ENCODE assay signal across 10 mouse cellular contexts in the genomic region with DNA sequence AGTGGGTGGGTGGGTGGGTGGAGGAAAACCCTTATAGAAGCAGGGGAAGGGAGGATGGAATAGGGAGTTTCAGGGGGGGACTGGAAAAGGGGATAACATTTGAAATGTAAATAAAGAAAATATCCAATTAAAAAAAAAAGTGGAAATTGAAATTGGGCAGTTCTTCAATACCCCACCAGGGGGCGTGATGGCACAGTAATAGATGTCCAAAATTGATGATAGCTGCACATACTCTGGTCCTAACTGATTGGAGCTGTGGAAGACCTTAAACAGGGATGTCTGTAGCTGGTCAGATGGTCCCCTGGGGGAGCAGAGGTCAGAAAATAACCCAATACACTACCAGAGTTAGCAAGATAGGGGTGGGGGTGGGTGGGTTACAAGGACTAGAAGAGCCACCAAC. TPM values are rescaled to one million over a fixed set of nuclear protein-coding genes. Genes with fewer than 3 reads are reported as not detected.
A peak's percentile ranks its signal among the peaks of the same experiment; 100 is the strongest.
DNase-seq lines count a peak whose midpoint lies in the region; ATAC-seq and TF ChIP-seq lines count a peak whose summit lies in the region.
"Had no signal": no experiment of that assay in that cellular context is flagged by ENCODE, and none has a peak within 500 bp of the region (broad histone marks: within the 10 kb centered on the region; RNA-seq: fewer than 3 reads in every experiment).

No protein-coding gene starts in this region.

- no peak overlapping the region for H3K4me3 ChIP-seq in hindbrain, embryonic 14.5 days (replicated peaks; ENCODE audit: low read length)
- H3K4me3 ChIP-seq in hindbrain, embryonic 12.5 days = no peak overlapping the region
- H3K4me3 ChIP-seq in stomach, postnatal 0 days (ENCODE audit: low read depth, low read length) = no peak overlapping the region
- H3K4me3 ChIP-seq: heart, embryonic 13.5 days; limb, embryonic 13.5 days had no signal

- DNase-seq in hindbrain, embryonic 14.5 days (ENCODE audit: low spot score) = peak; percentile 70
- DNase-seq in thymus, postnatal 4 days = peak; percentile 42
- DNase-seq in thymus, postnatal 14 days = no peak
- DNase-seq in embryo, embryonic 10.5 days (ENCODE audit: low spot score) = peak; percentile 58
- no peak for DNase-seq in stomach, postnatal 0 days (ENCODE audit: low spot score)
- no peak for DNase-seq in right cerebral cortex, adult 18-20 months
- no peak for DNase-seq in ovary, adult 18-20 months (ENCODE audit: low spot score)

- ATAC-seq in hindbrain, embryonic 14.5 days (ENCODE audit: low FRiP score) = no peak
- no peak for ATAC-seq in hindbrain, embryonic 12.5 days (ENCODE audit: low FRiP score)
- ATAC-seq in stomach, postnatal 0 days (ENCODE audit: low FRiP score, low TSS enrichment) = no peak

- peak; percentile 75 for TF ChIP-seq CTCF in stomach, postnatal 0 days (IDR thresholded peaks at IDR 0.05; ENCODE audit: low read depth)

- 0% methylated on average over 1 of the region's 1 CpGs for WGBS in hindbrain, embryonic 14.5 days
- WGBS in hindbrain, embryonic 12.5 days = 0% methylated on average over 1 of the region's 1 CpGs
- WGBS in stomach, postnatal 0 days = 0% methylated on average over 1 of the region's 1 CpGs

- no peak overlapping the region for H3K9ac ChIP-seq in hindbrain, embryonic 14.5 days
- no peak overlapping the region for H3K9ac ChIP-seq in hindbrain, embryonic 12.5 days
- no peak overlapping the region for H3K9ac ChIP-seq in stomach, postnatal 0 days (ENCODE audit: low read length)
- H3K9ac ChIP-seq: heart, embryonic 13.5 days; limb, embryonic 13.5 days had no signal

- H3K36me3 ChIP-seq in hindbrain, embryonic 14.5 days (replicated peaks; ENCODE audit: control insufficient read depth, insufficient read depth) = no peaks in the 10 kb centered on the region
- no peaks in the 10 kb centered on the region for H3K36me3 ChIP-seq in hindbrain, embryonic 12.5 days
- H3K36me3 ChIP-seq in stomach, postnatal 0 days (ENCODE audit: control insufficient read depth, insufficient read depth, low read length) = no peaks in the 10 kb centered on the region
- H3K36me3 ChIP-seq: heart, embryonic 13.5 days; limb, embryonic 13.5 days had no signal

- TF ChIP-seq EP300 in stomach, postnatal 0 days (optimal IDR thresholded peaks at IDR 0.05) = no peak

- H3K9me3 ChIP-seq in hindbrain, embryonic 14.5 days (ENCODE audit: control insufficient read depth, low read length) = no peaks in the 10 kb centered on the region
- no peaks in the 10 kb centered on the region for H3K9me3 ChIP-seq in hindbrain, embryonic 12.5 days (replicated peaks)
- no peaks in the 10 kb centered on the region for H3K9me3 ChIP-seq in stomach, postnatal 0 days (ENCODE audit: control insufficient read depth, low read length)
- H3K9me3 ChIP-seq: heart, embryonic 13.5 days; limb, embryonic 13.5 days had no signal

- no peaks in the 10 kb centered on the region for H3K27me3 ChIP-seq in hindbrain, embryonic 14.5 days (ENCODE audit: control insufficient read depth, insufficient read depth, low read length)
- no peaks in the 10 kb centered on the region for H3K27me3 ChIP-seq in hindbrain, embryonic 12.5 days
- H3K27me3 ChIP-seq in stomach, postnatal 0 days (ENCODE audit: control insufficient read depth, insufficient read depth, low read length) = no peaks in the 10 kb centered on the region
- H3K27me3 ChIP-seq: limb, embryonic 13.5 days had no signal

- no peak overlapping the region for H3K4me2 ChIP-seq in hindbrain, embryonic 14.5 days (replicated peaks)
- no peak overlapping the region for H3K4me2 ChIP-seq in hindbrain, embryonic 12.5 days (replicated peaks)
- H3K4me2 ChIP-seq in stomach, postnatal 0 days (replicated peaks; ENCODE audit: low read depth) = no peak overlapping the region
- H3K4me2 ChIP-seq: heart, embryonic 13.5 days; limb, embryonic 13.5 days had no signal

- H3K27ac ChIP-seq in hindbrain, embryonic 14.5 days = no peak overlapping the region
- no peak overlapping the region for H3K27ac ChIP-seq in hindbrain, embryonic 12.5 days
- H3K27ac ChIP-seq in stomach, postnatal 0 days (replicated peaks) = no peak overlapping the region
- H3K27ac ChIP-seq: heart, embryonic 13.5 days; limb, embryonic 13.5 days had no signal

- no peaks in the 10 kb centered on the region for H3K4me1 ChIP-seq in hindbrain, embryonic 14.5 days (replicated peaks; ENCODE audit: control insufficient read depth, insufficient read depth, low read length)
- H3K4me1 ChIP-seq in hindbrain, embryonic 12.5 days = peaks cover 5% of the 10 kb centered on the region
- no peaks in the 10 kb centered on the region for H3K4me1 ChIP-seq in stomach, postnatal 0 days (replicated peaks; ENCODE audit: control insufficient read depth, insufficient read depth)
- H3K4me1 ChIP-seq: limb, embryonic 13.5 days had no signal

RNA-seq across cellular contexts. Expression of a gene that starts 4.3 kb away (rescaled TPM):
- 0.46 and 1.3 TPM in 2 replicates for polyA plus RNA-seq in hindbrain, embryonic 14.5 days (2014; fragmentation: Nextera tagmentation; extraction: Ambion mirVana)
- not detected in 2 replicates for polyA plus RNA-seq in hindbrain, embryonic 12.5 days (2016; fragmentation: Nextera tagmentation; extraction: Ambion mirVana)
- polyA plus RNA-seq in stomach, postnatal 0 days (2015; fragmentation: Nextera tagmentation; extraction: Ambion mirVana) = 0.42 and 0.55 TPM in 2 replicates

RNA-seq across cellular contexts. Expression of a gene that starts 23.6 kb away (rescaled TPM):
- 59.1 and 59.8 TPM in 2 replicates for polyA plus RNA-seq in hindbrain, embryonic 14.5 days (2014; fragmentation: Nextera tagmentation; extraction: Ambion mirVana)
- 52.6 and 55.3 TPM in 2 replicates for polyA plus RNA-seq in hindbrain, embryonic 12.5 days (2016; fragmentation: Nextera tagmentation; extraction: Ambion mirVana)
- 62.3 and 66.7 TPM in 2 replicates for polyA plus RNA-seq in stomach, postnatal 0 days (2015; fragmentation: Nextera tagmentation; extraction: Ambion mirVana)

RNA-seq across cellular contexts. Expression of a gene that starts 23.6 kb away (rescaled TPM):
- polyA plus RNA-seq in hindbrain, embryonic 14.5 days (2014; fragmentation: Nextera tagmentation; extraction: Ambion mirVana) = 151 and 171 TPM in 2 replicates
- 169 and 178 TPM in 2 replicates for polyA plus RNA-seq in hindbrain, embryonic 12.5 days (2016; fragmentation: Nextera tagmentation; extraction: Ambion mirVana)
- polyA plus RNA-seq in stomach, postnatal 0 days (2015; fragmentation: Nextera tagmentation; extraction: Ambion mirVana) = 58.8 and 61.7 TPM in 2 replicates

RNA-seq across cellular contexts. Expression of a gene that starts 42.7 kb away (rescaled TPM):
- polyA plus RNA-seq in hindbrain, embryonic 14.5 days (2014; fragmentation: Nextera tagmentation; extraction: Ambion mirVana) = 111 TPM in 2 replicates
- 120 and 129 TPM in 2 replicates for polyA plus RNA-seq in hindbrain, embryonic 12.5 days (2016; fragmentation: Nextera tagmentation; extraction: Ambion mirVana)
- 70.4 and 72.7 TPM in 2 replicates for polyA plus RNA-seq in stomach, postnatal 0 days (2015; fragmentation: Nextera tagmentation; extraction: Ambion mirVana)

RNA-seq across cellular contexts. Expression of a gene that starts 42.7 kb away (rescaled TPM):
- 32.6 and 42.0 TPM in 2 replicates for polyA plus RNA-seq in hindbrain, embryonic 14.5 days (2014; fragmentation: Nextera tagmentation; extraction: Ambion mirVana)
- 10.6 and 14.2 TPM in 2 replicates for polyA plus RNA-seq in hindbrain, embryonic 12.5 days (2016; fragmentation: Nextera tagmentation; extraction: Ambion mirVana)
- polyA plus RNA-seq in stomach, postnatal 0 days (2015; fragmentation: Nextera tagmentation; extraction: Ambion mirVana) = 18.0 and 21.9 TPM in 2 replicates

Comparison
In these comparisons a context has a peak if more than half of its experiments do, and no peak if none do; other contexts are left out.
1. DNase-seq: peak in hindbrain, embryonic 14.5 days (single experiment), thymus, postnatal 4 days (single experiment) and embryo, embryonic 10.5 days (single experiment); none in thymus, postnatal 14 days (single experiment), stomach, postnatal 0 days (single experiment), right cerebral cortex, adult 18-20 months (single experiment) and ovary, adult 18-20 months (single experiment).